Mouse (Mus musculus): ENCODE results near the gene Gpc5.

The Gpc5 gene

DNA sequence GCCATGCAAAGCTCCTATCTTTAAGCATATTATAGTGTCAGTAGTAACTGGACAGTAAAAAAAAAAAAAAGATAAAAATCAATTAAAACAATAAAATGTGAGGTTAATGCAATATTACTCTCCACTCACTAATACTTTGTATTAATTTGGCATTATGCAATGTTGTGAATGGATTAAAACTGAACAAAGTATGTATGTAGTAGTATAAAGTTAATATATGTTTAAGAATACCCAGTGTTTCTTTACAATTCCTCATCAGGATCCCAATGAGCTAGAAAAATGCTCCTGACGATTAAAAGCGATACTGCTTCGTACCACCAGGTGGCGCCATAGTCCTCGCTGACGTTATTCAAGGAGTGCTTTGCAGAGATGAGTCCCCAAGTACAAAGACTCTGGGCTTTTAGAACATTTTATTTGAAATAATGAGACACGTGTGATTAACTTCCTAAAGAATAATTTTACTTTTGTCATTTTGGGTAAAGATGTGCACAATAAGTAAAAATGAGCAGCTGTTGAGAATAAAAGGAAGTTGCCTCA is 739.3 kb downstream of the Gpc5 start:
- DNase-seq (ENCODE audit: extremely low spot score, low spot score), result peak; percentile 71

DNA sequence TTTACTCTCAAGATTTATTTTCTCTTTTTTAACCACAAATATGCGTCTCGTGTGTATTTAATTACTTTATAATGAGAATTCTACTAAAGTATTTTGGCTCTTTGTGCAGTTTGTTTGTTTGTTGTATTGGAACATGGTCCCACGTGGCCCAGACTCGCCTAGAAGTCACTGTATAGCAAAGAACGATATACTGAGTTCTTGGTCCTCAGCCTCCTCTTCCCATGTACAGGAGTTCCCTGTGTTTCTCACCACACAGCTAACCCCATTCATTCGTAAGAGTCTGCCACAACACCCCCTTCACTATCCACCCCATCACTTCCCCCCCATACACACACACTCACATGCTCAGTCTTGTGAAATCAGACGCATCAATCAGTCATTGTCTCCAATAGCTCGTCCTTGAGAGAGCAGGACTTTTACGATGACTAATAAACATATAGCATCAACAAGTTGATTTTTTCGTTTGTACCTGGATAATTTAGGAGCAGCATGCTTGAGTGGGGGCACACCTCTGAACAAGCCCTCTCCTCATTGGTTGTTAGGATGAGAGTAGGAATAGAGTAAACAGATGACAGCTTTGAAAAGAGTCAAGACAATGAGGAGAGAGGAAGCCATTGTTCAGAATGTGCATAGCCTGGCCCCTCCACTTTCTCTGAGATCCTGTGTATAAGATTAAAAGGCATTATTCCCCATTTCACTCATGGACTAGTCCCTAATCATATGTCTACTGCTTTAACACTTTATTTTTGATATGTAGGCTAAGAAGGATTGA is 740.0 kb downstream of the Gpc5 start:
- DNase-seq (ENCODE audit: extremely low spot score, low spot score), result no peak

DNA sequence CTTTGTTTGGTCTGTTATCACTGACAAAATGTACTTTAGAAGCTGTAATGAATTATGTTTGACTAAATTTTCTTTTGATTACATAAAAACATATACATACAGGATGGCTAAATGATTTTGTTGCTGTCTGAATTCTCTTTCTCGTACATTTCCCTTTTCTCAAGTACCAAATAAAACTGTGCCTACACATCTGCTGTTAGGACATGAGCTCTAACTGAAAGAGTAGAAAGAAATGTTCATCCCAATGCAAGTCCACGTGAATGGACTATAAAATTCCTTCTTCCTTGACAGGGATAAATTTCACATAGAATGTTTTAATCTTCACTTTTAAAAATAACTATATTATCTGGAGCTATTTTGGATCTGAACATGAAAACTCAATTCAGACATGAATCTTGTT is 751.8 kb downstream of the Gpc5 start:
- DNase-seq (ENCODE audit: extremely low spot score, low spot score), result no peak

DNA sequence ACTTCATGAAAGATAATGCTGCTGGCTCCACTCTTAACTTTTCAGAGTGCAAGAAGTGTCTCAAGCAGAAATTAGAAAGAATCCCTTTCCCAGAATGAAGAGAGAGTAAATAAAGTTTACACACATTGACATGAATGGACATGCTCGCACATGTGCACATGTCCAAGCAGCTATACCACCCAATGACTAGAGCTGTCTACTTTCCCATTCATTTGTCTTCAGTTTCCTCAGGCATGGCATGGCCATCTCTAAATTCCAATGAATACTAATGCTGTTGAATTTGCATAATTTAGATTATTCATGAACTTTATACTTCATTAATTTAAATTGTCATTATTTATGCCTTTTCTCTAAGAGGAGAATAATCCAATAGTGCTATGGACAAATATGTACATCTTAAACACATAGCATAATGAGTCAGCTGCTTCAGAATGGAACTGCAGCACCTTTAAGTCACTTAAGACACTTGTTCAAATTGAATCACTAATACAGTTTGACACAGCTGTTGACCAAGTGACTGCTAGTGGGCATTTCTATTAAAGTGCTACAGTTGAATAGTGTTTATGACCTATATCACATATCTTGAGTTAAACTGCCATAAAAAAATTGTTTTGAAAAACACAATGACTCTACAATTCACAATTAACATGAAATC is 752.9 kb downstream of the Gpc5 start:
- no peak for DNase-seq (ENCODE audit: extremely low spot score, low spot score)

DNA sequence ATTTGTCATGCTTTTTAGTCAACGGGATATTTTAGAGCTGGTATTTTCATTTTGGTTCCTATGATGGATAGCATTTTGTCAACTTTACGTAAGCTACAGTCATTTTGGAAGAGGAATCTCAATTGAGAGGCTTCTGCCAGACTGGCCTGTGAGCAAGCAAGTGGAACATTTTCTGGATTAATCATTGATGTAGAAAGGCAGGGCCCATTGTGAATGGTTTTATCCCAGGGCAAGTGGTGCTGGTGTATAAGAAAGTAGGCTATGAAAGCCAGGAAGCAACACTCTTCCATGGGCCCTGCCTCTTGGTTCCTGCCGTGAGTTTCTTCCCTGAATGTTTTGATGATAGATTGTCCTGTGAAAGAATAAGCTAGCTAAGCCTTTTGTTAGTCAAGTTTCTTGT is 777.1 kb downstream of the Gpc5 start:
- DNase-seq (ENCODE audit: extremely low spot score, low spot score), result no peak

DNA sequence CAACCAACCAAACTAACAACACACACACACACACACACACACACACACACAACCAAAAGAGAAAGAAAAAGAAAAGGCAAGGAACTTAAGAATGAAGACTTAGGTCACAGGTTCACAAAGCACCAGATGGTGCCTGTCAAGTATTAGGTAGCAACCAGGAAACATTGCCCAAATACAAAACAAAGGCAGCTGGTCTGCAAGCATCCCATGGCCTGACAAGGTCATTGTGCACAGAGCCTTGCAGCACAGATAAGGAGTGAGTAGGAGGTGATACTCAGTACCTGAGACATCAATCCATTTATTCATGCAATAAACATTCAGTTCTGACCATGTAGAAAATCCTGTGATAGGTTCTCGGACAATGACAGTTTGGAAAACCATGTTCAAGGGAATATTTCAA is 884.0 kb downstream of the Gpc5 start:
- DNase-seq (ENCODE audit: extremely low spot score, low spot score), result no peak

DNA sequence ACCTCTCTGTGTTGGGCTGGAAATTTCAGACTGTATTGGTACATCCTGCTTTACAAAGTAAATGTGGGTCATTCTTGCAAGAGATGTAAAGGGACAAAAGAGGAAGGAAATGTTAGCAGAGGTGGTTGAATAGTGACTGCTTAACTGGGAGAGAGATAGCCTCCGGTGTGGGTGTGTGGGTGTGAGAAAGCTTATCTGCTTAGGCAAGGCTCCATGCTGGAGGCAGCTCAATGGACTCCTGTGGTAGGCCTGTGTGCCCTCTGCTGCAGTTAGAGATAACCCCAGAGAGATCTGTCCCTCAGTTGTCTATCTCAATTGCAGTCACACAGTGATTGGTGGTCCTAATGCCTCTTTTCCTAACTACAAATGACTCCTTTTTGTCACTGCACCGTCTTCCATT is 887.2 kb downstream of the Gpc5 start:
- no peak for DNase-seq (ENCODE audit: extremely low spot score, low spot score)

DNA sequence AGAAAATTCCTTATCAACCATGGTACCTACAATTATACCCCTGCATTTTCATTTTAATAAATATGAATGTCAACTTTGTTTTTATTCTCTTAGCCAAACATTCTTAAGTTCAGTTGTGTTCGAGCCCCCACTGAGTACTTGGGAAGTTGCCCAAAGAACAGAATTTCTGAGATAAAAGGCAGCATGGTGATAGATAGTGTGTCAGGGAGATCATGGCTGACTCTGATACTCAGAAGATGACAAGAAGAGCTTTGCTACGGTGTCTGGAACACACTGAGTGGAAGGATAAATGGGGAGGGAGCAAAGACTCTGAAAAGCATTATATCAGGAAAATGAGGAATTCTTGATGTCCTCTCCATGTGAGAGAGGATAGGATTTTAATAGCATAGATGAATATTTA is 898.7 kb downstream of the Gpc5 start:
- no peak for DNase-seq (ENCODE audit: extremely low spot score, low spot score)

DNA sequence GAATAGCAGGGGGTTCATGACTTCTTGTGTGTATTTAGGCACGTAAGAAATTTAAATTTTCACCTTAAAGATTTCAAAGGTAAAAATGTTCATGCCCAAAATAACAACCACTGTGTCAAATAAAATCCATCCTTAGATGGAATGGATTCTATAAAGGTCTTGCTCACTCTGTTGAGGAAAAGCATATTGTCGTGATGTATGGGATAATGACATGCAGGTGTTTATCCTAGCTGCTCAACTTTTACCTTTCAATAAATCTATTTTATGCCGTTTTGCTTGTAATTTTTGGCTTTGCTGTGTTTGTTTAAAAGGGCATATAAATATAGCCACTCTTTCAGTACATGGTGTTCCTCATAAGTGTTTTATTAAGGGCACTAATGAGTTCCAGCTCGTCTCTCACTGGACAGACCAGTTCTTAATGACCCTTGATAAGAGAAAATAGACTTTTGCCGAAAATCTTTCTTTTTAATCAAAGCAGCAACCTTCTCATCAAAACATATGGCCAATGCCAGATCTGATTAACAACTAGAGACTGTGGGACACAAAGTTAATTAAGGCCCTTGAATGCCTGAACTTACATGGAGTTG is 901.6 kb downstream of the Gpc5 start:
- DNase-seq (ENCODE audit: extremely low spot score, low spot score), result no peak

DNA sequence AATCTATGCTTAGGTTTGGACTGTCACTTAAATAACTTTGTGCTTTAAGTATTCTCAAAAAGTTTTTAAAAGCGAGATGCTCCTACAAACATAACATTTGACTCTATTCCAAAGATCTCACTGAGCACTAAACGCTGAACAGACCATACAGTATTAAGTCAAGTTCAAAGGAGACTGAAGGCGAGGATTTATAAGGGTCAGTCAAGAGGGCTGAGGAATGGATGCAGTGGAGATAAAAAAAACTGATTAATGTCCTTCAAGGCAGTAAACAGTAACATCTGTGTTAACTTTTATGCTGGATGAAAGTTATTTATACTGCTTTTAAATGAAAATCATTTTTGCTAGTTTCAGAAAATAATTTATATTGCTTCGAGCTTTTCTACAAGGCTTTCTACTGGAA is 906.9 kb downstream of the Gpc5 start:
- no peak for DNase-seq (ENCODE audit: extremely low spot score, low spot score)

DNA sequence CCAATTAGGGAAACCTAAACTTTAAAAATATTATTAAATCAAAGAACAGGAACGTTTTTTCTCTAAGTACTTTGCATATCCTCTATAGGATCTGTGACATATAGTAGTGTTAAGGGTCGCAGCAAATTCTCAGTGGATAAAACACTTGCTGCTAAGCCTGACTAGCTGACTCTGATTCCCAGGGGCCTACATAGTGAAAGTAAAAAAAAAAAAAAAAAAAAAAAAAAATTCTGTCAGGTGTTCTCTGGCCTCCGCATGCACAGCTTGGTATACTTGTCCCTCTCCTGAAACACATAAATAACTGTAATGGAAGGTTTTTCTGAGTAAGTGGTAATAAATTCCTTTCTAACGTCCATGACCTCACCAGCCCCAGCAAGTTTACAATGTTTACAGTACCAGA is 995.0 kb downstream of the Gpc5 start:
- no peak for DNase-seq (ENCODE audit: extremely low spot score, low spot score)

DNA sequence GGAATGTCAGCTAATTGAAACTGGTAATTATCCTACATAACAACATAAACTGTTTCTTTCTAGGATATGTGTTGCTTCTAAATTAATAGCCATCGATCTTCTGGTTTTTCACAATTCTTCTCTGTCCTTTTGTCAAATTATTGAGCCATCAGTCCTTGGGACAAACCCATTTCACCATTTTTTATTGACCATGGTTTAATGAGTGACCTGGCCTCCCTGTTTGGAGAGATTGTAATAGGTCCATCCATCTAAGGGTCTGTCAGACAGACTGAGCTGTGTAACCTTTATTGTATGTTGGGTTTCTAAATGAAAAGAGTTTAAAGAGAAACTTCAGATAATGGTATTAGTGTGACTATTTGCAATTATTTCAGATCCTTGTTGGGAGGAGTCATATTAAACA is 1035.9 kb downstream of the Gpc5 start:
- DNase-seq (ENCODE audit: extremely low spot score, low spot score), result no peak

DNA sequence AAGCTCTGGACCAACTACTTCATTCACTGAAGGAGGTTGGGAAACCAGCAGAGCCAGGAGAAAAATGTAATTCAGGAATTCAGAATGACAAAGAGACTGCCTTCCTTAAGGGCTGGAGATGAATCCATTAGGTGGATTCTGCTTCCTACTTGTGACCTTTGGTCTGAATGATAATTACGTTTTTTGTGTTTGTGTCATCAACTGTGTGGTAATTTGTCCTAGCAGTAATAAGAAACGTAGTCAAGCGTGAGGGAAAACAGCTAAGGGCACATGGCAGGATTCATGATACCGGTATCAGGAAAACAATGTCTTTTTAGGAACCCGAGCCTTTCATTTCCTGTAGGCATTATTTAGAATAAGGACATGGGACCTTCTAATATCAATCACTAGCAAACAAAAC is 1045.3 kb downstream of the Gpc5 start:
- DNase-seq (ENCODE audit: extremely low spot score, low spot score), result no peak

DNA sequence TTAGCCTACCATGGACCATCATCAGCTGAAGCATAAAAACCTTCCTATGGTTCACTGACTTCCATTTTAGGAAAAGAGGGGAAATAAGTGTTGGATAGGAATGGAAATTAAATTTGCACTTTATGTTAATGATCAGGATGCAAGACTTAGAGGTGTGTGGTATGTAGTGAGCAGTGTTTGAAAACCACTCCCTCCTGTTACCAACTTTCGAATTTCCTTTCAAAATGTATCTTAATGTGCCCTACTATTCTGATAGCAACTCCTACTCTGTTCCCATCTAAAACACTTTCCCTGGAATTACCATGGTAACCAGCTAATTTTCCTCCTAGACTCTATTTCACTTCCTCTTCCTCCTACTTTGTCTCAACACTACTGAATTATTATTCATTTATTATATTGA is 1045.8 kb downstream of the Gpc5 start:
- DNase-seq (ENCODE audit: extremely low spot score, low spot score), result no peak

DNA sequence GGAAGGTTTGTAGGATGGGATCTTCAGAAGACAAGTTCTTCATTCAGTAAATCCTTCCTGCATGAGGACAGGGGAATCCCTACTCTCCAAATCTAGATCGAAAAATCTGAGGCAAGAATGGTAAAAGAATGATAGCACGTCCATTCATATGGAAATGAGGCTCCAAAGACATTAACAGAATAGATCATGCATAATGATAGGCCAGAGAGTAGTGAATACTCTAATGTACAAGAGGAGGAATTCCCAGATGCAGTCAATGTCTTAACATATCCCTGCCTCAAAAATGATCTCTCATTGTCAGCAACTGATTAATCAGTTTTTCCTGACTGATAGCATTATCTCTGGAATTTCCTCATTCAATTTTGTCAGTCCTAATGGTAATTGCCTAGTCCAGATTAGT is 1070.6 kb downstream of the Gpc5 start:
- no peak for DNase-seq (ENCODE audit: extremely low spot score, low spot score)

DNA sequence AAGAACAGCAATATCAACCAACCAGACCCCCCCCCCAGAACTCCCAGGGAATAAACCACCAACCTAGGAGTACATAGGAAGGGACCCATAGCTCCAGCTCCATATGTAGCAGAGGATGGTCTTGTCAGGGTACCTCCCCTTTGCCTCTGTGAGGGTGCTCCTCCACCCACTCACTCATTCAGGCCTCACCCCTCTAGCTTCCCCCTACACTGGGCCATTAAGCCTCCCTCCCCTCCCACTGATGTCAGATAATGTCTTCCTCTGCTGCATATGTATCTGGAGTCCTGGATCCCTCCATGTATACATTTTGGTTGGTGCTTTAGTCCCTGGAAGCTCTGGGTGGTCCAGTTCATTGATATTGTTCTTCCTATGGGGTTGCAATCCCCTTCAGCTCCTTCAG is 1075.4 kb downstream of the Gpc5 start:
- no peak for DNase-seq (ENCODE audit: extremely low spot score, low spot score)

DNA sequence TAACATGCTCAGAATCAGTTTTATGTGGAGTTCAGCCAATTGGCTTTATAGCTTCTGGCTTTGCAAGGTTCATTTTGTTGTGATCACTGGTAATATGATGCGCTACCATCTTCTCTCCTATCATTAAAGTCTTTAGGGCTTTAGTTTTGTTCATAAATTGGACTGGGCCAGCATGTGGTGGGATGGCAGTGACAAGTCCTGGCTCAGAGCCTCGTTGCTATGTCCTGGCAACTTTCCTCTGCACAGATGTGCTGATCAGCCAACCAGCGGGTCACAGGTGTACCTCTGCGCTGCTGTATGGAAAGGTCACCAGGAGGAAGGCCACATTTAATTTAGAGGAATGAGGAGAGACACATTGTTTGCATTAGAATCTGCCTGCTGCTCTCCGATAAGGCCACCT is 1077.1 kb downstream of the Gpc5 start:
- no peak for DNase-seq (ENCODE audit: extremely low spot score, low spot score)

DNA sequence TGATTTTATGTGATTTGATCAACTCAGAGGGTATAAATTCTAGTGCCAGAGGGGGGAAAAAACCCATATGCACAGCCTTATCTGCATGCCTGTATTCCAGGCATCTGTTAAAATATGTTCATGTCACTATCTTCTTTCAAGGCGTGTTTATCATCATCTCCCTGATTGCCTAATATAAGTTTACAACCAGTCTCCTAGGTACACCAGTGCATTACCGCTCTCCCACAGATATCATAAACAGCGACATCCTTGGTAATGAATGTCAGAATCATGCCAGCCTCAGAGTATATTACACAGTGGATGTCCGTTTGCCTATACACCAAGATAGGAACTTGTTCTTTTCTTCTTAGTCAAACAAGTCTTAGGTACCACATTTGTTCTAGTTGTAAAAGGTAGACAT is 1095.0 kb downstream of the Gpc5 start:
- no peak for DNase-seq (ENCODE audit: extremely low spot score, low spot score)

DNA sequence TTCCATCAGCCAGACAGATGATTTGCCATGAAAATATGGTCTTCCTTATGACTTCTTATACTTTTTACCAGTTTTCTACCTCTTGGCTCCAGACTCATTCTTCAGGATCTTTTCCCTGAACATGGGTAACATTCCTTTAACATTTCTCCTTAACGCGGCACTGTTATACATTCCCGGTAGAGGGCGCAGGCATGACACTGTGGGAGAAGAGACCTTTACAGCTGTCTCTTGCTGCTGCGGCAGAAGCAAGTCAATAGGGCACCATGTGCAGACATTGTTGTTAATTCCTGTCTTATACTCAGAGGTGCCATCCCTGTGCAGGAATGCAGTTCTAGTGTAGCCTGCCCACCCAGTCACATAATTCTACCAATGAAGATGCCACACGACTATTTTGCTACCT is 1115.0 kb downstream of the Gpc5 start:
- DNase-seq (ENCODE audit: extremely low spot score, low spot score), result peak; percentile 49

DNA sequence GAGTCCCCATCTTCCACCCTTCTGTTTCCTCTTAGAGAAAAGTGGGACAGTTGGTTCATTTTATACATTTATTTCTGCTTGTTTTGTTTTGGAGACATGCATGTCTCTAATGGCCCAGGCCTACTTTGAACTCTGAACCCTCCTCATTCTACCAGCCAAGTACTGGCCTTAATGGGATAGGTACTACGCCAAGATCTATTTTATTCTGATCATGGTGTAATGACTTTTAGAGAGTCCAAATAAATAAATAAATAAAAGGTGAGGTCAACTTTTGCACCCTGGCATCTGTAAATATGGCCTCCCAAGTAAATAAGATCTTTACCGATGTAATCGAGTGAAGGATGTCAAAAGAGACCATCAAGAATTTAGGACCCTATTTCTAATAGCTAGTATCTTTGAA is 1116.6 kb downstream of the Gpc5 start:
- no peak for DNase-seq (ENCODE audit: extremely low spot score, low spot score)

DNA sequence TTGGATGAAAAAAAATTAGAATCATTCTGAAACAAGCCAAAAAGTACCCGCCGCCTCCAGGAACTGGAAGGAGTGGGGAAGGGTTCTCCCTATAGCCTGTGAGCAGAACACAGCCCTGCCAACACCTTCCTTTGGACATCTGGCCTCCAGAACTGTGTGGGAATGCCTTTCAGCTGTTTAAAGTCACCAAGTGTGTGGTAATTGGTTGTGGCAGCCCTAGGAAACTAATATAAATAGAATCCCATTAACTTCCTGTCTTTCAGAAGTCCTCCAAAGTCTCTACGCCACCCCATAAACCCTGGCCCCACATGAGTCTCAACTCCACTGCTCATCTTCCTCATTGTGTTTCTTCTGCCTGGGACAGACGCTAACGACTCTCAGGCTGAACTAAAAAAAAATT is 1117.0 kb downstream of the Gpc5 start:
- peak; percentile 18 for DNase-seq (ENCODE audit: extremely low spot score, low spot score)

DNA sequence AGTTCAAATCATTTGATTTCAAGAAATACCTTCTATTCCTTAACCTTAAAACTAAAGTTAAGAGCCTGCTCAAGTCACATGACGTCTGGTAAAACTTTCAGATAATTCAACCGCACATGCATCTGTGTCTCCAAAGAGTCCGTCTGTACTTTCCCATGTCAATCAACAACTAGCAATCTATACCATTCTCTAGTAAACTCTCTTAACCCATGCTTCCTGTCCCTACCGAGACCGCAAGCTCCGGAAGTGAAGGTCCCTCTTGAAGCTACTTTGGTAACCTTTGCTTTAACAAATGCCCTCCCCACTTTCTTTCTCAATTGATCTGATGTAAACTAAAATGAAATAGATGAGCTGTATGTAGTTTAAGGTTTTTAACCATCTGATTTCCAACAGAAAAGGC is 1118.3 kb downstream of the Gpc5 start:
- no peak for DNase-seq (ENCODE audit: extremely low spot score, low spot score)

DNA sequence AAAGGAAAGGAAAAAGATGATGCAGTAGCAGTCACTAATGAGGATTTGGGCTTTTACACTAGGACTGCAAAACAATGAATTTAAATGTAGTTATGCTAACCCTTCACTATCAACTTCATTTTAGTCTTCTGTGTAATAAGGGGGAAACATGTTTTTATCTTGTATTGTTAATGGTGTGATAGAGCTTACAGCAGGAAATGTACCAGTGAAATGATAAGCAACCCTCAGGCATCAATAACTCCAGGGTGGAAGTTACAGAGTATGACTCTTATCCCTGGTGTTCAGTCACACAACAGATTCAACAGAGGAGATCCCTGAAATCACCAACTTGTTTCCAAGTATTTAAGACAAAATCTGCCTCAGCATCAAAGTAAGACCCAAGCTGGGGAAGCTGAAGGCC is 1120.0 kb downstream of the Gpc5 start:
- no peak for DNase-seq (ENCODE audit: extremely low spot score, low spot score)
